Comparison of ENCODE assay signal across 16 mouse cellular contexts in genomic region chr7:98427115-98427835, GRCm38 (mm10). TPM values are rescaled to one million over a fixed set of nuclear protein-coding genes. Genes with fewer than 3 reads are reported as not detected.
DNase-seq lines count a peak whose midpoint lies in the region; ATAC-seq lines count a peak whose summit lies in the region.
"Had no signal": no experiment of that assay in that cellular context is flagged by ENCODE, and none has a peak within 500 bp of the region (broad histone marks: within the 10 kb centered on the region; RNA-seq: fewer than 3 reads in every experiment).

No protein-coding gene starts in this region.

- ATAC-seq in granulocyte monocyte progenitor cell, adult 5-6 weeks (replicated peaks; ENCODE audit: poor library complexity, severe bottlenecking), result peak; percentile 95
- ATAC-seq: activated CD4-positive, CD25-positive, alpha-beta regulatory T cell, adult 4 months; hindbrain, embryonic 16.5 days had no signal

- DNase-seq in gastrocnemius, postnatal 10 days, result peak; percentile 21
- no peak for DNase-seq in gastrocnemius, postnatal 36 days
- DNase-seq in 416B (ENCODE audit: low read depth), result peak; percentile 30
- peak; percentile 34 for DNase-seq in Muller cell, postnatal 12 days (ENCODE audit: inconsistent ontology term)
- DNase-seq in kidney, adult 8-10 months, result no peak
- DNase-seq in yolk sac, embryonic 10.5 days (ENCODE audit: low spot score), result no peak
- DNase-seq in spleen, postnatal 4 days (ENCODE audit: low spot score in 2 of 2), result no peak
- DNase-seq: adrenal gland, postnatal 36 days; cerebellum, adult 18-20 months; kidney, adult 18-20 months; lung, postnatal 10 days; midbrain, embryonic 14.5 days; right cerebral cortex, postnatal 25 days had no signal

- intact Hi-C loops in gastrocnemius, postnatal 36 days (cut with DNase I), result no loop called here

RNA-seq across cellular contexts. Expression of gene Gucy2d, which starts 12.9 kb away (rescaled TPM):
- not detected for total RNA-seq in gastrocnemius, postnatal 10 days (2021)
- under 1 TPM; 0.26 to 0.37 TPM for total RNA-seq in gastrocnemius, postnatal 36 days (2021)
- not detected in 2 replicates for total RNA-seq in granulocyte monocyte progenitor cell, adult 5-6 weeks (2014; fragmentation: Nextera tagmentation)
- total RNA-seq in granulocyte monocyte progenitor cell, adult 5-6 weeks (2017), result not detected in 2 replicates
- total RNA-seq: adrenal gland, postnatal 36 days had no signal

Comparison
In these comparisons a context has a peak if more than half of its experiments do, and no peak if none do; other contexts are left out.
1. DNase-seq: peak in gastrocnemius, postnatal 10 days (single experiment), 416B (single experiment) and Muller cell, postnatal 12 days (single experiment); none in gastrocnemius, postnatal 36 days (0 of 2), kidney, adult 8-10 months (0 of 2), yolk sac, embryonic 10.5 days (single experiment) and spleen, postnatal 4 days (0 of 2).